Mouse (Mus musculus) cerebellum, adult 8-10 months (tissue): ENCODE measurements around the gene Syngr1.

Source experiments
- DNase-seq: peaks from one replicate; pipeline ENCODE4 v3.0.0; 2022

The Syngr1 gene

DNA sequence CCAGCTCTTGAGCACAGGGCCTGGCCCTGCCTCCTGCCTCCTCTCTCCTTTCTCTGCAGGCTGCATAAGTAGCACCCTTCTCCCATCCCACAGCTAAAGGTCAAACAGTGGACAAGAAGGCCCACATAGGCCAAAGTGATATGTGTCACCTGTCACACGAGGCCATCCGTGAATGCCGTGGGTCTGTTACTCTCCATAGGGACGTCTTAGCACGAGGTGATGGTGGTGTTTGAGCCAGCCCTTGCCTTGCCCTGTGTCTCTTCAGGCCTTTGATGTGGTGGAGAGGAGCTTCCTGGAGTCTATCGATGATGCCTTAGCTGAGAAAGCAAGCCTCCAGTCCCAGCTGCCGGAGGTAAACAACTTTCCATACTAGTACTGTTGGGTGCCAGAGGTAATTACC lies 58.4 kb downstream of the Syngr1 start:
- DNase-seq = no peak

DNA sequence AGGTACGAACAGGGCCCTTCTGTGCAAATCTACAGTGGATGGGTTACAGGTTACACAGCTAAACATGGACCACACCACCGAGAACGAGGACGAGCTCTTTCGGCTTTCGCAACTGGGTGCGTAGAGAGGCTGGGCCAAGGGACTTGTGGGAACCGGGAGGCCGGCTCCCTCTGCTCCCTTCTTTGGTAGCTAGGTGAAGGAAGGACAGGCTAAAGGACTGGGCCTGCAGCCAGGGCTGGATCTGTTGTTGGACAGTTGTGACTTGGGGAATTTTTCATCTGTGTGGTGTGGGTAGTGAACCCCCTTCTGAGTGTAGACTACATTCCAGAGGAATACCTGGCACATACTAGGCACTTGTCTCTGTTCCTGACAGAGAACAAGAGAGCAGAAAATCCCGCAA lies 61.5 kb downstream of the Syngr1 start:
- no peak for DNase-seq

DNA sequence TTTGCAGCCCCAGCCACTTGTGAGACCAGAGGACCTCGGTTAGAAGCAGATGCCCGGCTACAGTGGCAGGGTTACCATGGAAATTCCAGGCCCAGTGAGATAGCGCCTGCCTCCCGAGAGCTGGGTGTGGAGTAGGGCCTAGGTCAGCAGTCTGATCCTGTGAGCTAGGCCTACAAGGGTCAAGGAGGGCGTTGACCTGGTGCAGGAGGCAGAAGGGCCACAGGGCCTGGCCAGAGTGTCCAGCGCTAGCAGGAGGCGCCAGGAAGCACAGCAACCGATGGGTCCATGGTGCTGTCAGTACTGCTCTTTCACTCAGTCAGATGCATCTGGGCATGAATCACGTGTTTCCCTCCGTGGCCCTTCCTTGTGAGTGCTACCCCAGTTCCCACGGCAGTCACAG lies 62.6 kb downstream of the Syngr1 start:
- DNase-seq = no peak

DNA sequence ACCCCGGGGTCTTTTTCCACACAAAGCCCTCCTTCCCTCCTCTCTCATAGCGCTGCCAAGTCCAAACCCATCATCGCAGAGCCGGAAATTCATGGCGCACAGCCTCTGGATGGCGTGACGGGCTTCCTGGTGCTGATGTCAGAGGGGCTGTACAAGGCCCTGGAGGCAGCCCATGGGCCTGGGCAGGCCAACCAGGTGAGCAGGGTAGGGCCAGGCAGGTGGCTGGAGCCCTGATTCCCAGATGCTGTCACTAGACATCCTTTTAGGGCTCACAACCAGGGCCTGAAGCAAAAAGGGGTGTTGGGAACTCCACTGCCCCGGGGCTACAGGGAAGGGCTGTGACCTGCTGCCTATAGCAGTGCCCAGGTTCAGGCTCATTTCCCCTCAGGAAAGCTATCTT lies 64.6 kb downstream of the Syngr1 start:
- no peak for DNase-seq

DNA sequence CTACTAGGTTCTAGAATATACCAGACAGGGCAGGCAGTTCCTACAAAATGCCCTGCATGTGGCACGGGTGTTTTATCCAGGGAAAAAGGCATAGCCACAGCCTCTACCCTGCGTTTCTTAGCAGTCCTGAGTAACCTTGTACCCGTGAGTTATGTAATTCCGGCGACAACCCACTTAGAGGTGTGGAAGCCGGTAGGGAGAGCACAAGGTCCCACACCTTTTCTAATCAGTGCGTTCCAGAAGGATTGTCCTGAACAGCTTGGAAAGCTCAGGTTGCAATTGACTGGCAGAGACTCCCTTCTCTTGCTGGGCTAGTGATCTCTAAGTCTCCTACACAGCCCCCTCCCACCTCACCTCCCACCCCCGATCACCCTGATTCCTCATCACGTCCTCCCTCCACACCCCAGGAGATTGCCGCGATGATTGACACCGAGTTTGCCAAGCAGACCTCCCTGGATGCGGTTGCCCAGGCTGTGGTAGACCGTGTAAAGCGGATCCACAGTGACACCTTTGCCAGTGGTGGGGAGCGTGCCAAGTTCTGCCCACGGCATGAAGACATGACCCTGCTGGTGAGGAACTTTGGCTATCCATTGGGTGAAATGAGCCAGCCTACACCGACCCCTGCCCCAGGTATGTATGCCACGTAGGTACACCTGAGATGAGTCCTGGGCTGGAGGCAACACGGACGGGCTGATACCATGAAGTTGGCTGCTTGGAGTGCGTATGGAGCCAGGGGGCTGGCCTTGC lies 66.2 kb downstream of the Syngr1 start:
- no peak for DNase-seq

DNA sequence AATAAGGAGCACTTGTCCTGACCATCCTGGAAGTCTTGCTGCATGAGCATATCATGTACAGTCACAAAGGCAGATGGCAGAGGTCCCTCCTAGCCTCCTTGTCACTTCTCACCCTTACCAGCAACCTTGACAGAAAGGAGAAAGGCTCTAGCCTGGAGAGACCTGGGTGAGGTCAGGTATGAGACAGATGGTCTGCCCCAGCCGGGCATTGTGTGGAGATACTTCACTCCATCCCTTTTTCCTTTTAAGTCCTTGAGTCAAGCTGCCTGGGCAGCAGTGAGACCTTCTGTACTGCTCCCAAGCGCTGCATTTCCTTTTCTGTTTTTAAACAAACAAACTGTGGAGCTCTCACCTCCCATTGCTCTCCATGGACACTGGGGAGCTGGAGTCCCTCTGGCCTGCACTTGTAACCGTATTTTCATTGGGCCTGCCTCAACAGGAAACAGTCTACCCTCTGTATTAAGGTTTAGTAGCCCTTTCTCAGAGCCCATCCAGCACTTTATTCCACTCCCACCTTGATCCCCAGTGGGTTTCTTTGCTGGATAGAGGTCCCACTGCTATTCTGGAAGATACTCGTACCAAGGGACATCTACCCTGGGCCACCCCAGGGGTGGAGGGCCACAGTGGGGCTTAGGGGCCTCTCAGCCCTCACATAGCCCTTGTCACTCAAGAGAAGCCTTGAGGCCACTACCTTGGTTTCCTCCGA lies 67.0 kb downstream of the Syngr1 start:
- DNase-seq = no peak

DNA sequence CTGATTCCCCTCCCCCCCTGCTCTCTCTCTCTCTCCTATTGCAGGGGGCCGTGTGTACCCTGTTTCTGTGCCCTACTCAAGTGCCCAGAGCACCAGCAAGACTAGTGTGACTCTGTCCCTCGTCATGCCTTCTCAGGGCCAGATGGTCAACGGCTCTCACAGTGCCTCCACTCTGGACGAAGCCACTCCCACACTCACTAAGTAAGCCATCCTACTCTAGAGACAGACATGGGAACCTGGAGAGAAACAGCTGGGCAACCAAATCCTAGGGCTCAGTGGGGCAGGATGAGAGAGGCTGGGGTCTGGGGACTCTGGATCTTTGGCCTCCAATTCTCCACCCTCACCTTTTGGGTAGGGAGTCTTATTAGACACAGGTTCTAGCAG lies 67.6 kb downstream of the Syngr1 start:
- DNase-seq = no peak

DNA sequence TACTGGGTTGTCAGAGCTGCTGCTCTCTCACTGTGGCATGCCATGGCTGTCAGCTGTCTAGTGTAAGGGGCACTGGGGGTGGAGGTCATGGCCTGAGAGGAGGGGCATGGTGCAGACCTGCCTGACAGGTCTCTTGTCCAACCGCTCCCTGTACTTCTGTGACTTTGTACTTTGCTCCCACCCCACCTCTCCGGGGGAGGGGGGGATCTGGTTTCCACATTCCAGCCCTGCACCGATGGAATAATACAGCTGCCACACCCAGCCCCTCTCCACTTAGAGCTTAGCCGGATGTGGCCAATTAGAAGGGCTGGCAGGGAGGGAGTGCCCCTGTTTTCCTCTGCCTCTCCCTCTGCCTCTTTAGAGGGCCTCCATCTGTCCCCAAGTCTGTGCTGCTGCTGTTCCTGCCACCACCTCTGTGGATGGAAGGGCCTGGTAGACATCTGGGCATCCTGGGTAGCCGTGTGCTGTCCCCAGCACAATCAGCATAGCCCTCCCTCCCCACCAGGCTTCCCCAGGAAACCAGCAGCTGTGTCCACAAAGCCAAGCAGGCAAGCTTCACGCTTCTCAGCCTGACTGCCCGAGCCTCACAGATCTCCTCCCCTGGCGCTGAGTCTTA lies 68.3 kb downstream of the Syngr1 start:
- DNase-seq = no peak

DNA sequence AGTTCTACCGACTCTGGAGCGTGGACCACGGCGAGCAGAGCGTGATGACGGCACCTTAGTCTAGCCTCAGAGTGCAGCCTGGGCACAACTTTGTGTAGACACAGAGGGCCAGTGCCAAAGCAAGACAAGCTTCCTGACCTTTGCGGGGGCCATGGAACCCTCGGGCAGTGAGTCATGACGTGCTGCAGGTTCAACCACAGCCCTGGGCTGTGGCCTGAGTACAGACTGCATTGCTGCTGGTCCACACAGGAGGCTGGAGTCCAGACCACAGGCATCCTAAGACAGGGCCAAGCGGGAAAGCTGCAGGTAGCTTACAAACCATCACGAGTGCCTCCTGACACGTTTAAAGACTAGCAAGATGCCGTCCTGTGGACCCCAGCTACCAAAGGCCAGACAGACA lies 69.1 kb downstream of the Syngr1 start:
- DNase-seq = no peak

DNA sequence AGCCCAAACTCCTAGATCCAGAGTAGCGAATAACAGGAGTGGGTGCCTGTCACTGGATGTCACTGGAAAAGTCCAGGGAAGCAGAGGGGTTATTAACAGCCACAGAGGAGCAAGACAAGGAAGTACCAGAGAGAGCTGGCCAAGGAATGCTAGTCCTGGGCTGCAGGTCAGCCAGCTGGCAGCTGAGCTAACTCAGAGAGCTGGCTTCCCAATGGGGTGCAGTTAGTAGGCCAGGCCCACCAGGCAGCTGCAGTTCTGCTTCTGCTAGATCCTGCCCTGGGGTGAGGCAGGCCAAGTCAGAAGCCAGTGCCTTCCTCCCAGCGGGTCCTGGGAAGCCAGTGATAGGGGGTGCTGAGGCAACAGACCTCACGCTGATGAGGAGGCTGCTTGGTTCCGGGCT lies 69.6 kb downstream of the Syngr1 start:
- DNase-seq = no peak

DNA sequence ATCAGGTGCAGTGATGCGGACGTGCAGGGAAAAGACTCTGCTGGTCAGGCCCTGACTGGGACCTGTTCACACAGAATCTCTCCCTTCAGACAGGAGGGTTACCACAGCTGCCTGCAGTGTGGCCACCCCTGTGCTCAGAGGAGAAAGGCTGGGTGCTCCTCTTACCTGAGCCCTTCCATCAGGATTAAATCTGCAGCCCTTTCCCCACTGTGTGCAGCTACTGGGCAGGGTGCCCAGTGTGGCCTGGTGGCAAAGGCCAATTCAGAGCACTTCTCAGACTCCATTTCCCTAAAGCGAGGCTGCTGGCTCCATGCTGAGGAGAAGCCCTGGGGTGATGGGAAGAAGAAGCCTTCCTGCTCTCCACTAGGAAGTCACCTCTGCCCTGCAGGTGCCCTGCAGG lies 70.1 kb downstream of the Syngr1 start:
- DNase-seq = no peak

DNA sequence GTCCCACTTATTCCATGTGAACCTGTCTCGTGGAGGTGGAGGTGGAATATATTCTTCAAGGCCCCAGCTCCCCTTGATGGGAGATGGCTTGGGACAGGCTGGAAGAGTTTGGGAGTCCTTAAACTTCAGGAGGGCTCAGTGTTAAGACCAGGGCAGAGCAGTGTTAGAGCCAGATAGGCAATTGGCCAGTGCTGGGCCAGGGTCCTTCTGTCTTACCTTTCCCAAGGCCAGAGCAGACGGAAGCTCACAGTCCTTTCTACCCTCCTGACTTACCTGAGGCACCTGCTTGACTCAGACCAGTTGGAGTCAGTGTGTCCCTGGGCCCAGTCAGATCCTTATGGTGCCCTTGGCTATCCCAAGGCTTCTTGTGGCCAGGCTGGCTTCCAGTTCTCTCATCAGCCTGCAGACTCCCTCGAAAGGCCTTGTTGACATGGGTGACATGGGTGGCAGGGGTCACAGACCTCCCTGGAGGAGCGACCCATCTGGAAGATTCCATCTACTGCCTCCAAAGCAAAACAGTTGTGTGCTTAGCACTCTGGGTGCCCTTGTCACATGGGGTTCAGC lies 71.3 kb downstream of the Syngr1 start:
- DNase-seq = no peak

DNA sequence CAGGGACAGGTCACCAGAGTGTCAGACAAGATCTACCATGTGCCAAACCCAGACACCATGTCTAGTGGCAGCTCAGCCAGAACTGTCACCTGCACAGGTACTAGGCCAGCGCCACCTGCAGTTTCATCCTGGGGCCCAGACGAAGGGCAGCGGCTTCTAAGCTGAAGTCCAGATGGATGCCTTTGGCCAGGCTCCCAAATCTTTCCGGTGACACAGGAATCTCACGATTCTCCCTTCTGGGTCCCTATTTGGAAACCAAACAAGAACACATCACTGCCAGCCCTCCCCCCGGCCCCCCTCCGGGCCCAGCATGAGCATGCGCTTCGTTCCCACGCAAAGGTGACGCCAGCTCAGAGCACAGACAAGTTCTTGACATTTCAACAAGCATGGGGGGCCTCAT lies 72.1 kb downstream of the Syngr1 start:
- DNase-seq = peak; percentile 98

DNA sequence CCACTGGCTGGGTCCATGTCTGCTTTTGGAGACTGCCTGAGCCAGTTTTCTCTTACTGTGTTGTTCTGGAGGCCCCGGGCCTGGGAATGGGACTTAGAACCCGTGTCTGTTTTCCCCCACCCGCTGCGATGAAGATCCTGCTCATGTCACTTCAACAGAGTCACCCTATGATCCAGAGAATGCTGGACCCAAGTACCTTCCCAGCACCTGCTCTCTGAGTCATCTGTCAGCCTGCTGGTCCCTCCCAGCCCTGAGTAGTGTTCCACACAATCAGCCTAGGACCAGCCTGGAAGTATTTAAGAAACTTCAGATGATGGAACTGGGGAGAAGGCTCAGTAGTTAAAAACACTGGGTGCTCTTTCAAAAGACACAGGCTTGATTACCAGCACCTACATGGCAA lies 72.6 kb downstream of the Syngr1 start:
- no peak for DNase-seq

DNA sequence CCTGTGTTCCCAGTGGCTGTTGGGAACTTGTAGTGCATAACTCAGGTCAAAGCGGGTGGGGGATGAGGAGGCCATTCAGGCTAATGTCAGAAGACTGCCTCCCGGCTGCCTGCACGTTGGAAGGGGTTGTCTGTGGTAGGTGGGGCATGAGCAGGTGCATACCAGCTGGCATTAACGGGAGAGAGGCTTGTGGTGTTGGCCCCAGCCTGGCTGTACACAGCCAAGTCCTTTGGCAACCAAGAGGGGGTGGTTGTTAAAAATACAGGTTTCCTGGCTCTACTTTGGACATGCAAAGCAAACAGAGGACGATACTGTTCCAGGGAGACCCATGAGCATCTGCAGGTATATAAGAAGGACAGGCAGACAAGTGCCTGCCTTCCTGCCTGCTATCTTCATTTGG lies 74.3 kb downstream of the Syngr1 start:
- DNase-seq = peak; percentile 73
